Mouse (Mus musculus) stomach, postnatal 0 days (tissue): ENCODE results near the gene Naaladl2.

ENCODE experiments used
- CTCF ChIP-seq: IDR thresholded peaks from 2 replicates; pipeline ENCODE4 v1.5.1; 2016; ENCODE audit warnings: antibody characterized with exemption, low read depth, mild to moderate bottlenecking, moderate library complexity
- EP300 ChIP-seq: optimal IDR thresholded peaks from 2 replicates; pipeline ENCODE3; 2016; ENCODE audit warnings: antibody characterized with exemption

- TF ChIP-seq EP300 (no peak), CTCF (no peak)
These were observed 7.7 kb upstream of the Naaladl2 start for GRCm38 (mm10) chr3:25151721-25152120.
